Mouse (Mus musculus) layer of hippocampus, adult 9-11 months (tissue): Measurements from ENCODE around the gene Jmjd8.
"Not testable (repeated sequence)": the region's sequence is repeated elsewhere in the genome, so short reads cannot be mapped to it uniquely, and the experiment has no call there.

Experiments used
- DNase-seq: peaks from one replicate; pipeline ENCODE4 v3.0.0; 2022

The Jmjd8 gene

DNA sequence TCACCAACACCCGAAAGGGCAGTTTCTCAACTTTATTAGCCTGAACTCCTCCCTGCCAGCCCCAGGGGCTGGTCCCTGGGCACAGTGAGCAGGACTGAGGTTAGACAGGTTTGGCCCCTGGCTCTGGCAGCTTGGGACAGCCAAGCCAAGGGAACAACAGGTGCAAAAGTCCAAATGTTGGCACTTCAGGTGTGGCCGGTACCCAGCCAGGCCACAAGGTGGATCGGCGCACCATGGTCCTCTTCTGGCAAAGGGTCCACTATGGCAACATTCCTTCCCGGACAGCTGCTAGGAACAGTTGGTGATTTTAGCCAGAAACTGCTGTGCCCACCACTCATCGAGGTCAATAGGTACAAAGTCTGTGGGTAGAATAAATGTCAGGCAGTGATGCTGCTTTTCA is 35.0 kb downstream of the Jmjd8 start:
- no peak for DNase-seq

DNA sequence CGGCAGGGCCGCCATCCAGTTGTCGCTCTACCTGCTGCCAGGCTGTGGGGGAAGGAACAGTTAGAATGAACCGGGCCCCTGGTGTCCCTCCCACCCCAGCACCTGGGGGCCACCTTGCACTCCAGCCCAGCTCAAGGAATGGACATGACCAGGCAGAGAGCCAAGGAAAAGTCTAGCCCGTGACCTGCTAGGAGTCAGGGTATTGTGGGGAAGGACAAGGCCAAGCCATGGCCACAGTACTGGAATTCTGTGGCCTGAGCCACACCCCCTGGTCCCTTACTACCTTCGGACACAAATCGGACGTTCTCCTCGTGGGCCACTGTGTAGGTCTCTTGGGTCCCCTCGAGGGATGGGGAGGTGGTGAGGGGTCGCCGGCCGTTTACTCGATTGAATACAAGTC is 35.6 kb downstream of the Jmjd8 start:
- no peak for DNase-seq

GRCm38 (mm10) chr17:25865288-25865687 is 36.6 kb downstream of the Jmjd8 start:
- no peak for DNase-seq

- no peak for DNase-seq
Measured at GRCm38 (mm10) chr17:25866172-25866571, 37.5 kb downstream of the Jmjd8 start.

- no peak for DNase-seq
Measured at GRCm38 (mm10) chr17:25867509-25867835, 38.8 kb downstream of the Jmjd8 start.

- no peak for DNase-seq
Measured at GRCm38 (mm10) chr17:25867836-25868600, 39.4 kb downstream of the Jmjd8 start.

- peak; percentile 85 for DNase-seq
Measured at GRCm38 (mm10) chr17:25868601-25869191, 40.0 kb downstream of the Jmjd8 start, which contains the start of gene Mcrip2. Gene Mcrip2, minus strand, starts transcription at chr17:25868764.

DNA sequence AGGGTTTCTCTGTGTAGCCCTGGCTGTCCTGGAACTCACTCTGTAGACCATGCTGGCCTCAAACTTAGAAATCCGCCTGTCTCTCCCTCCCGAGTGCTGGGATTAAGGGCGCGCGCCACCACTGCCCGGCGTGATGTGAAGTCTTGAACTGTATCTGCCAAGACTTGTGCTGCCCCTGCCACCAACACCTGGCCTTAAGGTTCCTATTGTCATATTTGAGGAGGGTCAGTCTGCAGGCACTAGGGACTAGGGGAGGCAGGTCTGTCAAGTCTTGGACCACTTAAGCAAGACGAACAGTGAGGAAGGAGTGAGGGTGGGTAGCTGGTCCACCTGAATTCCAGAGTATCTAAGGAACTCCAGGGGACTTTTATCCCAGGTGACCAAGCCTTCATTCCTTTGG is 40.8 kb downstream of the Jmjd8 start:
- no peak for DNase-seq

DNA sequence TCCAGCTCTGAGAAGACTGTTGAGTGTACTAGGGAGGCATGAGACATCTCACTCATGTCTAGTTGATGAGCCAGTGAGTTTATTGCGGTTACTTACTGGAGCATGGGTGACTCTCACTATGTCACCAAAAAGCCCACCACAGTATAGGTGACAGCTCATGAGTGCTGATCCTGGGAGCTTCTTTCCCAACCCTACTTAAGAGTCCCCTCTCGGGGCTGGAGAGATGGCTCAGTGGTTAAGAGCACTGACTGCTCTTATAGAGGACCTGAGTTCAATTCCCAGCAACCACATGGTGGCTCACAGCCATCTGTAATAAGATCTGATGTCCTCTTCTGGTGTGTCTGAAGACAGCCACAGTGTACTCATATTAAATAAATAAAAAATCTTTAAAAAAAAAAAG is 41.3 kb downstream of the Jmjd8 start:
- DNase-seq, result no peak

- DNase-seq, result not testable (repeated sequence)
Measured at GRCm38 (mm10) chr17:25871566-25871965, 42.9 kb downstream of the Jmjd8 start.

- no peak for DNase-seq
Measured at GRCm38 (mm10) chr17:25872676-25873075, 44.0 kb downstream of the Jmjd8 start.

GRCm38 (mm10) chr17:25873405-25874147 is 44.9 kb downstream of the Jmjd8 start:
- no peak for DNase-seq

- no peak for DNase-seq
Measured at GRCm38 (mm10) chr17:25874148-25874720, 45.6 kb downstream of the Jmjd8 start.

GRCm38 (mm10) chr17:25874721-25875170 is 46.1 kb downstream of the Jmjd8 start, which contains the start of gene Mettl26:
Gene Mettl26, plus strand, starts transcription at chr17:25875074.
- DNase-seq, result peak; percentile 95

DNA sequence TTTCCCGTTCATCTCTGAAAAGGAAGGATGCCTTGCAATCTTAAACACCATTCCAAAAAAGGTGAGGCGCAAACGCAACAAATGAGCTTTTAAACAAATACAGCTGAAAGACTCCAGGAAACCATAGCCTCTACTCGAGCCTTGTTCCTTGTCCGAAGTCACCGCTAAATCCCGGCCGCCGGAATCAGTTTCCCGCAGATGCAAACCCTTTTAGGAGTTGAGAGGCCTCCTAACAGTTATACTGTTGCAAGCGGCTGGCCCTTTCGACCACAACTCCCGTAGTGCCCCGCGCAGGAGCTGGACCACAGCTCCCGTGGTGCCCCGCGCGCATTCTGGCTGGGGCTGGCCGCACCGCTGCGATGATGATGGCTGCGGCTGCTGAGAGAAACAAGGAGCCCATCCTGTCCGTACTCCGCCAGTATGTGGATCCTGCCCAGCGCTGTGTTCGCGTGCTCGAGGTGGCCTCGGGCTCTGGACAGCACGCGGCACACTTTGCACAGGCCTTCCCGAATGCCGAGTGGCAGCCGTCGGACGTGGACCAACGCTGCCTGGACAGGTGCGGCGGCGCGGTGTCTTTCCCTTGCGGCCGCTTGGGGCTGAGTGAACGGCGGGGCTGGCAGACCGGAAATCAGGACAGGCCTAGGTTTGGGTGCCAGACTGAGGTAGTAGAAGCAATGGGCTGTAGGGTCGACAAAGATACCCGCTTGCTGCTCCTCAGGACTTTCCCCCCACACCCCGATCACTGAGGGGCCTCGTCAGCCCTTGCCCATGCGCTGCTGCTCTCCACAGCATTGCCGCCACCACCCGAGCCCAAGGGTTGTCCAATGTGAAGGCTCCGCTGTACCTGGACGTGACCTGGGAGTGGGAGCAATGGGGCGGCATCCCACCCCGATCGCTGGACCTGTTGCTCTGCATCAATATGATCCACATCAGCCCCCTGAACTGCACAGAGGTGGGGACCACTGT is 46.8 kb downstream of the Jmjd8 start:
- DNase-seq, result peak; percentile 93

- no peak for DNase-seq
Measured at GRCm38 (mm10) chr17:25876347-25876915, 47.8 kb downstream of the Jmjd8 start.

GRCm38 (mm10) chr17:25877025-25877424 is 48.4 kb downstream of the Jmjd8 start:
- no peak for DNase-seq

DNA sequence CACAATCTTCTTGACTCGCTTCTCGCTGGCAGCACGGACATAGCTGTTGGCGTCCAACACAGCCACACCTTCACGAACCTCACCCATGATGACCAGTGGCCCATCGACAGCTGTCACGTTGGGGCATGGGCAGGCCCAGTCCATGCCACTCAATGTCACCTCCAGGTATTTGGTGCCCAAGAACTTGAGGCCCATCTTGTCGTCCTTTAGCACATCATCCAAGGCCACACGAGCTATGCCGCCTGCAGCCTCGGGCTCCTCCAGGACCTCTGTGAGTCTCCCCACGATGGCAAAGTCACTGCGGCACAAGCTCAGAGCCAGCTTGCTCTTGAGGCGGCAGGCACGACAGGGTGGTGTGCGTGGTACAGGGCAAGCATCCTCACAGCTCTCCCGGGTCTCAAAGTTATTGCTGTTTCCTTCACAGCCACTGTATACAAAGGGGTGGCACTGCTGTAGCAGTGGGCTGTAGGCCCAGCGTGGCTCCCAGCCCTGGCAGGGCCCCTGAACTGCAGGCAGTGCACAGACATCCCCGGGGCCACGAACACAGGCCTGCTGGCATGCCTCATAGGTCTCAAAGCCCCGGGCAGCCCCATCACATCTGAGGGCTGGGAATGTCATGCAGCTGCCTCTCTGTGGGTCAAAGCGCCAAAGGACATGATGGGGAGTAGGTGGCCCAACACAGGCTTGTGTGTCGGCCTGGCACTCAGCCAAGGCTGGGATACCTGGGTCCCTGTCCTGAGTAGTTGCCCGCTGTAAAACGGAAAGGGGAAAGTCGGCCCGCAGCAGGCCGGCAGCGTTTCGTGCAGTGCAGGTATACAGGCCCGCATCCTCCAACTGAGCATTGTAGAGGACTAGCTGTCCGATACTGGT is 49.3 kb downstream of the Jmjd8 start:
- no peak for DNase-seq

- DNase-seq, result no peak
Measured at GRCm38 (mm10) chr17:25878611-25879180, 50.0 kb downstream of the Jmjd8 start.

GRCm38 (mm10) chr17:25879261-25879660 is 50.6 kb downstream of the Jmjd8 start:
- DNase-seq, result no peak
